Mouse (Mus musculus): ENCODE measurements around the gene Qars.
A peak's percentile ranks its signal among the peaks of the same experiment; 100 is the strongest.

Qars gene

DNA sequence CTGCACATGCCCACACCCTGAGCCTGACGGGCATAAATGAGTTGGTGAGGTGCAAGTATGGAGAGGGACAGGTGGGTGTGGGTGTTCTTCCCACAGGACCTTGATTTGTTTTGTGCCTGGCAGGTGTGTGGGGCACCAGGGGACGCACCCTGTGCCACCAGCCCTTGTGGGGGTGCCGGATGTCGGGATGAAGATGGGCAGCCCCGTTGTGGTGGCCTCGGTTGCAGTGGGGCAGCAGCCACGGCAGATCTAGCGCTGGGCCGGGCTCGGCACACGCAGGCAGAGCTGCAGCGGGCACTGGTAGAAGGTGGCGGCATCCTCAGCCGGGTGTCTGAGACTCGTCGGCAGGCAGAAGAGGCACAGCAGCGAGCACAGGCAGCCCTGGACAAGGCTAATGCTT is 19.1 kb upstream of the Qars start:
- no peak for DNase-seq

GRCm38 (mm10) chr9:108489215-108489614 is 18.3 kb upstream of the Qars start:
- DNase-seq = no peak

DNA sequence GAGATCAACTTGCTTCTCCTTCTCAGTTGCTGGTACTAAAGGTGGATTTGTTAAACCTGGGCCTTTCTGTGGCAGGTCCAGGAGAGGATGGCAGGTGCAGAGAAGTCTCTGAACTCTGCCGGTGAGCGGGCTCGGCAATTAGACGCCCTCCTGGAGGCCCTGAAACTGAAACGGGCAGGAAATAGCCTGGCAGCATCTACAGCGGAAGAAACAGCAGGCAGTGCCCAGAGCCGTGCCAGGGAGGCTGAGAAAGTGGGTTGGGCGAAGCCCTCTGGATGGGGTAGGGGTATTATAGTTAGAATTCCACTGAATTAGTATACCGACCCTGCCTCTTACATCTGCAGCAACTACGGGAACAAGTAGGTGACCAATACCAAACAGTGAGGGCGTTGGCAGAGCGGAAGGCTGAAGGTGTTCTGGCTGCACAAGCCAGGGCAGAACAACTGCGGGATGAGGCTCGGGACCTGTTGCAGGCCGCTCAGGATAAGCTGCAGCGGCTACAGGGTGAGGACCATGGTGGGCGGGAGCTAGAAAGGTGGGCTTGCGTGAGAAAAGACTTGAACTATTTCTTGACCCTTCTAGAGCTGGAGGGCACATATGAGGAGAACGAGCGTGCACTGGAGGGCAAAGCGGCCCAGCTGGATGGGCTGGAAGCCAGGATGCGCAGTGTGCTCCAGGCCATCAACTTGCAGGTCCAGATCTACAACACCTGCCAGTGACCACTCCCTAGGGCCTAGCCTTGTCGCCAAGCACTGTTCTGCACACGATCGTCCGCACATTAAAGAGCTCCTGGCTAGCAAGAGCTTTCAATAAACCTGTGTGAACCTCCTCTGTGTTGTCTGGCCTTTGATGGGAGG is 17.6 kb upstream of the Qars start:
- no peak for DNase-seq

- DNase-seq = peak; percentile 99
These were observed 16.8 kb upstream of the Qars start, which contains the start of gene Usp19 for GRCm38 (mm10) chr9:108490559-108491285. Usp19 (plus strand) TSS chr9:108490602.

- no peak for DNase-seq
These were observed 16.3 kb upstream of the Qars start for GRCm38 (mm10) chr9:108491286-108491580.

GRCm38 (mm10) chr9:108492043-108492750 is 15.3 kb upstream of the Qars start:
- DNase-seq = peak; percentile 51

DNA sequence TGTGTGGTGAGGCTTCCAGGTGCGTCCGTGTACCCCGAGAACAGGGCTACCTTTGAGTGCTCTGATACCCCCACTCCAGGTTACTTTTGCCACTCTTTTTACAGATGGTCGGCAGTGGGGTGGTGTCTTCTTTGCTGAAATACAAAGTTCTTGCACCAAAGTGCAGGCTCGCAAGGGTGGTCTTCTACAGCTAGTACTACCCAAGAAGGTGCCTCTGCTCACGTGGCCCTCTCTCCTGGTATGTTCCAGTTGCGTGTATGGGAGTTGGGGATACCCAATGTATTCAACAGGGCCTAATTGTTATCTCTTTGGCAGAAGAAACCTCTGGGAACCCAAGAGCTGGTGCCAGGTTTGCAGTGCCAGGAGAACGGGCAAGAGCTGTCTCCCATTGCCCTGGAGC is 14.3 kb upstream of the Qars start:
- no peak for DNase-seq

DNA sequence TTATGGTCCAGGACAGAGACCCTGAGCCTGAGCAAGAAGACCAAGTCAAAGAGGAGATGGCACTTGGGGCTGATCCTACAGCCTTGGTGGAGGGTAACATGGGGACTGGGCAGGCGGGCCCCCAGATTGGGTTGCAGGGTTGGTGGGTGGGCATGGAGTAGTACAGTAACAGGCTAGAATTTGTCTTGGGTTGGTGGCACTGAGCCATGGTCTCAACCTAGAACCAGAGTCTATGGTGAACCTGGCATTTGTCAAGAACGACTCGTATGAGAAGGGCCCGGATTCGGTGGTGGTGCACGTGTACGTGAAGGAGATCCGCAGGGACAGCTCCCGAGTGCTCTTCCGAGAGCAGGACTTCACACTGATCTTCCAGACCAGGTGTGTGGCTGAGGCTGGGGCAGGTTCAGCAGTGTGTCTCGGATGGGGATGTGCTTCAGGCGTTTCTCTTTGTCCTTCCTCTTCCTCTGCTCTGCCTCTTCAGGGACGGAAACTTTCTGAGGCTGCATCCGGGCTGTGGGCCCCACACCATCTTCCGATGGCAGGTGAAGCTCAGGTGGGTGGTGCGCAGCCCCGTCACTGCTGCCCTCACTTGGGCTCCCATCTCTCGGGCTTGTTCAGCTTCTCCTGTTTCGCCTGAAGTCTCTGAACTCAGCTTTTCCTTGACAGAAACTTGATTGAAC is 13.2 kb upstream of the Qars start:
- DNase-seq = no peak

- no peak for DNase-seq
These were observed 12.6 kb upstream of the Qars start for GRCm38 (mm10) chr9:108494905-108495304.

GRCm38 (mm10) chr9:108499231-108499630 is 8.3 kb upstream of the Qars start:
- DNase-seq = no peak

- DNase-seq = no peak
These were observed 7.6 kb upstream of the Qars start for GRCm38 (mm10) chr9:108499943-108500342.

- DNase-seq = peak; percentile 8
These were observed 605 bp upstream of the Qars start for GRCm38 (mm10) chr9:108506901-108507300.

DNA sequence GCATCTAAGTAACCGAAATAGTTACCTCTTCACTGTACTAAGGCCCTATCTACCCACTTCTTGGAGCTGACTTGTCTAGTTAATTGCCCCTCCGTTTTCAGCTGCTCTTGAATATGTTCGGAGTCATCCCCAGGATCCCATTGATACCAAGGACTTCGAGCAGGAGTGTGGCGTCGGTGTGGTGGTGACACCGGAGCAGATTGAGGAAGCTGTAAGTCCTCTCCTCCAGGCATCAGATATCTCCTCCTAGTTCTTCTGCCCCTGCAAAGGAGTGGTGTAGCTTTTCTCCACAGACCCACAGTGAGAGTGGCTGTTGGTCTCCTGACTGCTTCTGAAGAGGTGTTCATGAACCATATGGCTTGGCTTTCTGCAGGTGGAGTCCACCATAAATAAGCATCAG is 1.3 kb downstream of the Qars start:
- DNase-seq = no peak

GRCm38 (mm10) chr9:108516380-108517251 is 9.1 kb downstream of the Qars start, which contains the start of gene Qrich1:
Qrich1 (plus strand) TSS chr9:108516806.
- peak; percentile 97 for DNase-seq

- peak; percentile 94 for DNase-seq
These were observed 9.9 kb downstream of the Qars start for GRCm38 (mm10) chr9:108517253-108517930.

DNA sequence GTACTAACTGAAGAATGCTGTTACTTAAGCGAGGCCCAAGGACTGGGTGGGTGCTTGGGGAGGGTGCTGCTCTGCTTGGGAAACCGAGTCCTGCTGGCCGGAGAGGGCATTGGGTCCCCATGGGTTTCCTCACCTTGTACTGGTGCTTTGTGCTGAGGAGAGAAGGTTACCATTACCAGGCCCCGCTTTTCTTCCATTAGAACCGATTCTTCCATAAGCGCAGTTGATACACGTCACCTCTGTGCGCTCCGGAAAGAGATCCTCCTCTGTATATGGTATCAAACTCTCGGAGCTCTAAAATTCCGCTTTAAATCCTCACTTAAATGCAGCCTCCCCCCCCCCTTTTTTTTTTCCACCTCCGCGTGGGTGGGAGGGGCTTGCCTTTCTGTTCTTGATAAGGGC is 10.4 kb downstream of the Qars start:
- no peak for DNase-seq

DNA sequence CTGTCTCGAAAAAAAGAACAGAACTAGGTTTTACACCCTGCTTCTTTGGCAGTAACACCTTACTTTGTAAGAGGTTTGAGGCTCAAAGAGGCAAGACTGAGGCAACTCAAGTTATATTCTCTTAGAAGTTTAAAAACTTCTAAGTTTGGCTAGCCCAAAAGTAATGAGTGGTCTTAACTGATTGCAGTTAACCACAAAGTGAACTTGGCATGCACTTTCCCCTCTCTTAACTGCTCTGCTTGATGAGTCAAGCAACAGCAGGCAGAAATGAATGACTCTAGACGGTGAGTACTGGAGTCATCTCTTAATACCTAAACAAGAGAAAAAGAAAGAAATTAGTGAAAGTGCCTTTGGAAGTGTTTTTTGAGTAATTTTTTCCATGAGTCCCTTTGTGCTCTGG is 14.1 kb downstream of the Qars start:
- no peak for DNase-seq

GRCm38 (mm10) chr9:108523341-108523740 is 15.8 kb downstream of the Qars start:
- no peak for DNase-seq

GRCm38 (mm10) chr9:108525400-108525799 is 17.9 kb downstream of the Qars start:
- no peak for DNase-seq

DNA sequence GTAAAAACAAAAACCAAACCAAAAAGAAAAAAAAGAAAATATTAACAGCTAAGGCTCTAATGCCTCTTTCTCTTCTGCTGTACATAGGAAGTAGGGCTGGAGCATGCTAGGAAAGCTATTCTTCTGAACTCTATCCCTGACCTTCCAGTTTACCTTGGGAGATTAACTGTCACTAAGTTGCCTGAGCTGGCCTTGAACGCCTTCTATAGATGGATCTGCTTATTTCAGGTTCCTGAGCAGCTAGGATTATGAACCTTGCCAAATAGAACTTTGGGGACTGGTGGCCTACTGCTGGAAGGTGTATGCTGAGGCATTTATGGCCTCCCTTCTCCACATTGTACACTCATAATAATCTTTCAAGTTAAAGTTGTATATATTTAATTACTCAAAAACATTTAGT is 23.4 kb downstream of the Qars start:
- no peak for DNase-seq

- DNase-seq = no peak
These were observed 24.0 kb downstream of the Qars start for GRCm38 (mm10) chr9:108531496-108531895.
